22 mouse cellular contexts compared by ENCODE assay signal in genomic region chrX:69460896-69461295, GRCm38 (mm10).
"Had no signal": no experiment of that assay in that cellular context is flagged by ENCODE, and none has a peak within 500 bp of the region (broad histone marks: within the 10 kb centered on the region; RNA-seq: fewer than 3 reads in every experiment).

No protein-coding gene starts in this region.

- H3K4me1 ChIP-seq: heart, embryonic 10.5 days; heart, embryonic 12.5 days; hindbrain, embryonic 13.5 days; hindbrain, embryonic 15.5 days; limb, embryonic 13.5 days; limb, embryonic 15.5 days had no signal

- H3K36me3 ChIP-seq: heart, embryonic 10.5 days; heart, embryonic 12.5 days; hindbrain, embryonic 13.5 days; hindbrain, embryonic 15.5 days; limb, embryonic 13.5 days; limb, embryonic 15.5 days had no signal

- H3K27ac ChIP-seq: gastrocnemius, adult 2 months; heart, embryonic 10.5 days; hindbrain, embryonic 13.5 days; hindbrain, embryonic 15.5 days; hindbrain, postnatal 0 days; limb, embryonic 13.5 days; limb, embryonic 15.5 days; liver, embryonic 14.5 days had no signal

- DNase-seq: gastrocnemius, adult 2 months; gastrocnemius, postnatal 10 days; gastrocnemius, postnatal 25 days; heart, adult 18-20 months; heart, postnatal 10 days; heart, postnatal 4 days; kidney, adult 11 months; kidney, adult 8-10 months; kidney, postnatal 14 days; kidney, postnatal 36 days; layer of hippocampus, adult 9-11 months; layer of hippocampus, postnatal 36 days; left cerebral cortex, postnatal 4 days; lung, adult 18-20 months had no signal

- H3K27me3 ChIP-seq: heart, embryonic 12.5 days; hindbrain, embryonic 13.5 days; hindbrain, embryonic 15.5 days; limb, embryonic 13.5 days; limb, embryonic 15.5 days had no signal

- H3K4me3 ChIP-seq: gastrocnemius, adult 2 months; heart, embryonic 10.5 days; heart, embryonic 12.5 days; hindbrain, embryonic 13.5 days; hindbrain, embryonic 15.5 days; limb, embryonic 13.5 days; limb, embryonic 15.5 days had no signal
